11 mouse cellular contexts compared by ENCODE assay signal in the genomic region with DNA sequence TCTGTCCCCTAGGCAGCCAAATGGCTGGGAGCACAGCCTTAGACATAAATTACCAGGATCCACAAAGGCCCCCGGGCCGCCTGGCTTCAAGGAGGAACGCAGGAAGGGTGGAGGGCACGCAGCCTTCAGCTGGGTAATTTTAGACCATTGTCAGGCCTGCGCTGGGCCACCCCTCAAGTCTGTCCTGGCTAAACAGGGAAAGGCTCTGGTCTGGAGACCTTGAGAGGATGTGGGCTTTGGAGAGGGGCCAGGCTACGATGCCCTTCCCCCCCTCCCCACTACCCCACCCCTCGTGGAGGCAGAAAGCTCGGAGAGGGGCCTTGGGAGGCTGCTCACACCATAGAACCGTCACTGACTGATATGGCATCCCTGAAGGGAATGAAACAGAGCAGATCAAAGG.
DNase-seq lines count a peak whose midpoint lies in the region; ATAC-seq and TF ChIP-seq lines count a peak whose summit lies in the region.
"Had no signal": no experiment of that assay in that cellular context is flagged by ENCODE, and none has a peak within 500 bp of the region (broad histone marks: within the 10 kb centered on the region; RNA-seq: fewer than 3 reads in every experiment).

No protein-coding gene starts in this region.

- peaks cover 9% of the 10 kb centered on the region; the same call in 1 of the 2 replicates for H3K4me1 ChIP-seq in intestine, embryonic 15.5 days (replicated peaks)
- no peaks in the 10 kb centered on the region for H3K4me1 ChIP-seq in intestine, postnatal 0 days (replicated peaks; ENCODE audit: control insufficient read depth, insufficient read depth, low read length)
- peaks cover 31% of the 10 kb centered on the region for H3K4me1 ChIP-seq in heart, embryonic 15.5 days (replicated peaks)
- peaks cover 39% of the 10 kb centered on the region for H3K4me1 ChIP-seq in limb, embryonic 10.5 days
- no peaks in the 10 kb centered on the region for H3K4me1 ChIP-seq in liver, postnatal 0 days (ENCODE audit: insufficient read depth)
- H3K4me1 ChIP-seq: megakaryocyte, embryonic 14.5 days; stomach, embryonic 15.5 days had no signal

- H3K36me3 ChIP-seq in intestine, embryonic 15.5 days: no peaks in the 10 kb centered on the region
- no peaks in the 10 kb centered on the region for H3K36me3 ChIP-seq in intestine, postnatal 0 days (ENCODE audit: control insufficient read depth, insufficient read depth)
- H3K36me3 ChIP-seq in heart, embryonic 15.5 days: no peaks in the 10 kb centered on the region
- H3K36me3 ChIP-seq in limb, embryonic 10.5 days: no peaks in the 10 kb centered on the region
- no peaks in the 10 kb centered on the region for H3K36me3 ChIP-seq in liver, postnatal 0 days (replicated peaks; ENCODE audit: insufficient read depth, low read length)
- H3K36me3 ChIP-seq: stomach, embryonic 15.5 days had no signal

- DNase-seq in adrenal gland, postnatal 25 days: peak; percentile 47
- no peak for DNase-seq in limb, embryonic 10.5 days (ENCODE audit: low spot score)
- DNase-seq in liver, postnatal 0 days: no peak
- DNase-seq: cerebellum, adult 18-20 months had no signal

- TF ChIP-seq EP300 in liver, postnatal 0 days (IDR thresholded peaks at IDR 0.05; ENCODE audit: low read depth): no peak

- no peaks in the 10 kb centered on the region for H3K27me3 ChIP-seq in intestine, embryonic 15.5 days (replicated peaks)
- H3K27me3 ChIP-seq in intestine, postnatal 0 days (replicated peaks; ENCODE audit: control insufficient read depth, insufficient read depth, low read length): no peaks in the 10 kb centered on the region
- no peaks in the 10 kb centered on the region for H3K27me3 ChIP-seq in heart, embryonic 15.5 days
- H3K27me3 ChIP-seq in limb, embryonic 10.5 days (ENCODE audit: low read depth, poor library complexity, severe bottlenecking): no peaks in the 10 kb centered on the region
- no peaks in the 10 kb centered on the region for H3K27me3 ChIP-seq in liver, postnatal 0 days (ENCODE audit: insufficient read depth, low read length)
- H3K27me3 ChIP-seq: stomach, embryonic 15.5 days had no signal

- H3K9me3 ChIP-seq in intestine, embryonic 15.5 days: no peaks in the 10 kb centered on the region
- no peaks in the 10 kb centered on the region for H3K9me3 ChIP-seq in intestine, postnatal 0 days (ENCODE audit: control insufficient read depth)
- no peaks in the 10 kb centered on the region for H3K9me3 ChIP-seq in heart, embryonic 15.5 days (replicated peaks)
- H3K9me3 ChIP-seq in limb, embryonic 10.5 days (replicated peaks): no peaks in the 10 kb centered on the region
- no peaks in the 10 kb centered on the region for H3K9me3 ChIP-seq in liver, postnatal 0 days (ENCODE audit: low read length)
- H3K9me3 ChIP-seq: megakaryocyte, embryonic 14.5 days; stomach, embryonic 15.5 days had no signal

- TF ChIP-seq CTCF in intestine, postnatal 0 days (IDR thresholded peaks at IDR 0.05; ENCODE audit: low read depth): no peak
- TF ChIP-seq CTCF in liver, postnatal 0 days (IDR thresholded peaks at IDR 0.05; ENCODE audit: low read depth): no peak

- WGBS in intestine, embryonic 15.5 days: 26% methylated on average over 9 of the region's 9 CpGs
- 53% methylated on average over 9 of the region's 9 CpGs for WGBS in intestine, postnatal 0 days
- 24% methylated on average over 9 of the region's 9 CpGs for WGBS in heart, embryonic 15.5 days
- 15% methylated on average over 9 of the region's 9 CpGs for WGBS in limb, embryonic 10.5 days
- WGBS in liver, postnatal 0 days (ENCODE audit: insufficient replicate concordance): 48% methylated on average over 9 of the region's 9 CpGs

- no peak overlapping the region for H3K9ac ChIP-seq in intestine, embryonic 15.5 days
- no peak overlapping the region for H3K9ac ChIP-seq in intestine, postnatal 0 days (ENCODE audit: low read depth, low read length)
- H3K9ac ChIP-seq in heart, embryonic 15.5 days: no peak overlapping the region
- H3K9ac ChIP-seq in liver, postnatal 0 days (replicated peaks): no peak overlapping the region
- H3K9ac ChIP-seq: stomach, embryonic 15.5 days had no signal

- H3K4me2 ChIP-seq in intestine, embryonic 15.5 days (replicated peaks): no peak overlapping the region
- H3K4me2 ChIP-seq in intestine, postnatal 0 days (replicated peaks; ENCODE audit: low read depth): no peak overlapping the region
- H3K4me2 ChIP-seq in heart, embryonic 15.5 days: no peak overlapping the region
- no peak overlapping the region for H3K4me2 ChIP-seq in liver, postnatal 0 days (ENCODE audit: low read depth, low read length)
- H3K4me2 ChIP-seq: stomach, embryonic 15.5 days had no signal

- H3K27ac ChIP-seq in intestine, embryonic 15.5 days: no peak overlapping the region
- H3K27ac ChIP-seq in intestine, postnatal 0 days (ENCODE audit: low read depth, low read length): no peak overlapping the region
- peak overlapping the region; percentile 47 for H3K27ac ChIP-seq in heart, embryonic 15.5 days
- H3K27ac ChIP-seq in limb, embryonic 10.5 days: peak overlapping the region; percentile 72
- no peak overlapping the region for H3K27ac ChIP-seq in liver, postnatal 0 days (ENCODE audit: low read depth)
- H3K27ac ChIP-seq: stomach, embryonic 15.5 days had no signal

- peak; percentile 41; the same call in 1 of the 2 replicates for ATAC-seq in intestine, embryonic 15.5 days
- ATAC-seq in intestine, postnatal 0 days: no peak
- no peak; the same call in 1 of the 2 replicates for ATAC-seq in heart, embryonic 15.5 days (replicated peaks; ENCODE audit: insufficient number of reproducible peaks, insufficient read depth, low FRiP score, low read depth)
- no peak for ATAC-seq in CD4-positive, CD25-positive, alpha-beta regulatory T cell, adult 4 months
- no peak for ATAC-seq in liver, postnatal 0 days
- no peak for ATAC-seq in cerebellum, adult (ENCODE audit: insufficient number of reproducible peaks, low FRiP score, low TSS enrichment)

- no peak overlapping the region for H3K4me3 ChIP-seq in intestine, embryonic 15.5 days (replicated peaks)
- no peak overlapping the region for H3K4me3 ChIP-seq in intestine, postnatal 0 days (ENCODE audit: low read depth, low read length)
- no peak overlapping the region for H3K4me3 ChIP-seq in heart, embryonic 15.5 days
- no peak overlapping the region for H3K4me3 ChIP-seq in limb, embryonic 10.5 days
- H3K4me3 ChIP-seq in liver, postnatal 0 days (ENCODE audit: low read depth, low read length): no peak overlapping the region
- H3K4me3 ChIP-seq: megakaryocyte, embryonic 14.5 days; stomach, embryonic 15.5 days had no signal

Comparison
In these comparisons a context has a peak if more than half of its experiments do, and no peak if none do; other contexts are left out.
1. H3K27ac ChIP-seq: peak in heart, embryonic 15.5 days (single experiment) and limb, embryonic 10.5 days (single experiment); none in intestine, embryonic 15.5 days (single experiment), intestine, postnatal 0 days (single experiment) and liver, postnatal 0 days (single experiment).